Mouse (Mus musculus): ENCODE results near the gene Gm42906. TPM values are rescaled to one million over a fixed set of nuclear protein-coding genes. Genes with fewer than 3 reads are reported as not detected.
A peak's percentile ranks its signal among the peaks of the same experiment; 100 is the strongest.

Gene Gm42906
- polyA plus RNA-seq, 2 experiments, result not detected

DNA sequence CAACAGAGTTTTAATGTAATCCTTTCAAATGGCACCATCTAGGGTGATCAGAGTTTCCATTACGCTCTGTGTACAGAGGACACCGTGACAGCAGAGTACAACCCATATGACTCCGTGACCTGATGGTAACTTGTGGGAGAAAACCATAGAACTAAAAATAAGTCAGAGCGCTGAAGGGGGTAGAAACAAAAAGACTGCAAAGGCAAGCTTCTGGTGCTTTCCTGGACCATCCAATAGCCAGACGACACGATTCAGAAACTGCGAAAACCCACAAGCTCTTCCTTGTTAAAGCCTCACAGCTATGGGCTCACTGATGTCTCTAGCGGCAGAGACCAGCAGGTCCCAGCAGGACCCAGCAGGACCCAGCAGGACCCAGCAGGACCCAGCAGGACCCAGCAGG, 175.8 kb downstream of the Gm42906 start:
- no peaks in the 10 kb centered on the region for H3K36me3 ChIP-seq (replicated peaks; ENCODE audit: control insufficient read depth, insufficient read depth, low read depth)
- H3K9ac ChIP-seq (replicated peaks), result no peak overlapping the region
- no peaks in the 10 kb centered on the region for H3K9me3 ChIP-seq (ENCODE audit: control insufficient read depth, low read length)
- peaks cover 14 to 22% of the 10 kb centered on the region in 2 experiments for H3K4me1 ChIP-seq (replicated peaks; ENCODE audit: control insufficient read depth in 2 of 2, insufficient read depth in 2 of 2, low read length in 1 of 2)
- H3K27ac ChIP-seq, result no peak overlapping the region
- H3K4me3 ChIP-seq (ENCODE audit: insufficient read depth in 1 of 2, low read depth in 2 of 2, low read length in 2 of 2), result no peak overlapping the region
- no peak for TF ChIP-seq CTCF (IDR thresholded peaks at IDR 0.05; ENCODE audit: low read depth)
- TF ChIP-seq EP300 (IDR thresholded peaks at IDR 0.05; ENCODE audit: low read depth), result no peak
- DNase-seq (ENCODE audit: low read depth in 3 of 3, low spot score in 3 of 3) (no peak), ATAC-seq (ENCODE audit: insufficient read depth) (no peak)
- WGBS (ENCODE audit: insufficient replicate concordance), result 66% methylated on average over 8 of the region's 8 CpGs
- H3K4me2 ChIP-seq (ENCODE audit: low read depth), result no peak overlapping the region
- H3K27me3 ChIP-seq (ENCODE audit: control insufficient read depth, insufficient read depth, low read length), result no peaks in the 10 kb centered on the region

DNA sequence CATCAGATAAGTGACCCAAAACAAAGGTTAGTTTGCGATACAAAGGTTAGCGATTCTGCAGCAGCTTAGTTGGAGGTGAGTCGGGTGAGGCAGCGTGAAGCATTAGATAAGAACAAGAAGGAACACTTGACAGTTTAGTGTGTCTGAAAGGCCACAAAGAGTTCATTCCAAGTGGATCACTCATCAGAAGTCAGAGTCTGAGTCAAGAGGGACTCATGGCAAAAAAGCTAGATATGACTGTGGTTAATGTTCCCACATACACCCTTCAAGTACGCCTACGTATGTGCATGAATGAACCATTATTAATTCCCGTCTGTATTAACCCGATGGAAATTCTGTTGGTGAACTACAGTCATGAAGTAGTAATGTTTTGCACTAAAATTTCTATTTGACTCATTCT, 176.3 kb downstream of the Gm42906 start:
- no peak overlapping the region for H3K4me2 ChIP-seq (ENCODE audit: low read depth)
- H3K36me3 ChIP-seq (replicated peaks; ENCODE audit: control insufficient read depth, insufficient read depth, low read depth), result no peaks in the 10 kb centered on the region
- DNase-seq (ENCODE audit: low read depth in 3 of 3, low spot score in 3 of 3), result no peak
- no peak for TF ChIP-seq CTCF (IDR thresholded peaks at IDR 0.05; ENCODE audit: low read depth)
- TF ChIP-seq EP300 (IDR thresholded peaks at IDR 0.05; ENCODE audit: low read depth), result no peak
- no peaks in the 10 kb centered on the region for H3K9me3 ChIP-seq (ENCODE audit: control insufficient read depth, low read length)
- ATAC-seq (ENCODE audit: insufficient read depth), result no peak
- peaks cover 18 to 28% of the 10 kb centered on the region in 2 experiments for H3K4me1 ChIP-seq (replicated peaks; ENCODE audit: control insufficient read depth in 2 of 2, insufficient read depth in 2 of 2, low read length in 1 of 2)
- H3K9ac ChIP-seq (replicated peaks), result no peak overlapping the region
- no peaks in the 10 kb centered on the region for H3K27me3 ChIP-seq (ENCODE audit: control insufficient read depth, insufficient read depth, low read length)
- H3K4me3 ChIP-seq (ENCODE audit: insufficient read depth in 1 of 2, low read depth in 2 of 2, low read length in 2 of 2), result no peak overlapping the region
- no peak overlapping the region for H3K27ac ChIP-seq
- WGBS (ENCODE audit: insufficient replicate concordance), result 81% methylated on average over 8 of the region's 8 CpGs

DNA sequence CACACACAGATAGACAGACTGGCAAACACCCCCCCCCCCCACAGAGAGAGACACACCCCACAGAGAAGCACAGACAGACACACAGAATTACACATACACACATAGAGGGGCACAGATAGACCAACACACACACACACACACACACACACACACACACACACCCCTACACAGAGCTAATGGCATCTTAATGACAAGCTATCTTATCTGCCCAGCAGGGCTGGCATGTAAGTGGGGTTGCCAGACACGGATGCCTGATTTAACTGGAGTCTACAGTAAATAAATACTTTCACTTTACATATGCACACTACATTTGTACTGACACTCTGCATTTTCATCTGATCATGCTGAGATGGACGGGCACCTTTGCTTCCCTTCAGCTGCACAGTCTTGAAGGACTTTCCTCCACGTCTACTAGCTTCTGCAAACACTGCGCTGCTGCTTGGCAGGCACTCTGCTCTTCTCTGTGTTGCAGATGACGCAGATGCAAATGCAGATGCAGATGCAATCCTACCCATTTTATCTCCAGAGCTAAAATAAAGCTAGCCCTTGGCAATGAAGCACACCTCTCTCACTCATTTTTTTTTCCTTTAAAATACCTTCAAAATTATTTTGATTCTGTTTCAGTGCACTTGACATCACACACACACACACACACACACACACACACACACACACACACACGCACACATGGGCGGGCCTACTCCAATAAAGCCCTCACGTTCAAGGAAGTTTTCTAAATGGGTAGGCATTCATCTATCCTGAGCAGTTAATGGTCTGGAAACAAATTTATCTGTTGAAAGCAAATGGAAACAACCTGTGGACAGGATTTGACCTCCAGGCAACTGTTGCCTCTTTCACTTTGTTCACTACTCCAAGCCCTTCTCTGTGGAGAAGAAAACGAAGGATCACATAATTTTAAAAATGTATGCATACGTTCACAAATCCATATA, 179.0 kb downstream of the Gm42906 start:
- Histone ChIP-seq H3K9me3 (ENCODE audit: control insufficient read depth, low read length) (no peaks in the 10 kb centered on the region), H3K36me3 (replicated peaks; ENCODE audit: control insufficient read depth, insufficient read depth, low read depth) (no peaks in the 10 kb centered on the region), H3K4me1 (replicated peaks; ENCODE audit: control insufficient read depth in 2 of 2, insufficient read depth in 2 of 2, low read length in 1 of 2) (peaks cover 22 to 33% of the 10 kb centered on the region in 2 experiments), H3K27me3 (ENCODE audit: control insufficient read depth, insufficient read depth, low read length) (no peaks in the 10 kb centered on the region), H3K4me3 (ENCODE audit: insufficient read depth in 1 of 2, low read depth in 2 of 2, low read length in 2 of 2) (peak overlapping the region in 1 of 2 experiments; percentile 15; a peak in 2 of 4 replicates), H3K9ac (replicated peaks) (no peak overlapping the region), H3K4me2 (ENCODE audit: low read depth) (peak overlapping the region; percentile 41), H3K27ac (peak overlapping the region; percentile 56)
- TF ChIP-seq CTCF (IDR thresholded peaks at IDR 0.05; ENCODE audit: low read depth) (no peak), EP300 (IDR thresholded peaks at IDR 0.05; ENCODE audit: low read depth) (peak; percentile 81)
- 52% methylated on average over 10 of the region's 10 CpGs for WGBS (ENCODE audit: insufficient replicate concordance)
- DNase-seq (ENCODE audit: low read depth in 3 of 3, low spot score in 3 of 3) (peak; percentile 47 to 55 (median 54)), ATAC-seq (ENCODE audit: insufficient read depth) (peak; percentile 91)

DNA sequence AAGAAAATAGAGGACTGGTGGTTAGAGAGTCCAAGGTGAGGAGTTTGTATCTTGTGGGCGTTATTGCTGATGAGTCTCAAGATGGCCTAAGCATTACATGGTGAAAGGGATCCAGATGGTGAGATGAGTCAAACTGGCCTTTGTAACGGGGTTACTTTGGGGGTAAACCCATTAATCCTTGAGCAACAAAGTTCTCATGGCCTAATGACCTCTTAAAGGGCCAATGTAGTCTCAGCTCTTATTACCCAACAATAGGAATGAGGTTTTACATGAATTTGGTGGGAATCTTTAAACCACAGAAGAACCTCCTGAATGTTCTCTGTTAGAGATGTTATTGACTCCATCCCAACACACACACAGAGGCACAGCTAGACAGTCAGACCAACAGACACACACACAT, 179.9 kb downstream of the Gm42906 start:
- no peak overlapping the region for H3K9ac ChIP-seq (replicated peaks)
- ATAC-seq (ENCODE audit: insufficient read depth) (no peak), DNase-seq (ENCODE audit: low read depth in 3 of 3, low spot score in 3 of 3) (no peak)
- no peak overlapping the region for H3K4me3 ChIP-seq (ENCODE audit: insufficient read depth in 1 of 2, low read depth in 2 of 2, low read length in 2 of 2)
- H3K4me2 ChIP-seq (ENCODE audit: low read depth), result 0 out of 2 replicates have a peak overlapping the region, but pooled peaks have one; percentile 15
- no peaks in the 10 kb centered on the region for H3K27me3 ChIP-seq (ENCODE audit: control insufficient read depth, insufficient read depth, low read length)
- no peaks in the 10 kb centered on the region for H3K36me3 ChIP-seq (replicated peaks; ENCODE audit: control insufficient read depth, insufficient read depth, low read depth)
- TF ChIP-seq EP300 (IDR thresholded peaks at IDR 0.05; ENCODE audit: low read depth) (no peak), CTCF (IDR thresholded peaks at IDR 0.05; ENCODE audit: low read depth) (no peak)
- peak overlapping the region; percentile 56 for H3K27ac ChIP-seq
- 64% methylated on average over 2 of the region's 2 CpGs for WGBS (ENCODE audit: insufficient replicate concordance)
- H3K4me1 ChIP-seq (replicated peaks; ENCODE audit: control insufficient read depth in 2 of 2, insufficient read depth in 2 of 2, low read length in 1 of 2), result peaks cover 22 to 33% of the 10 kb centered on the region in 2 experiments
- H3K9me3 ChIP-seq (ENCODE audit: control insufficient read depth, low read length), result no peaks in the 10 kb centered on the region
